Mouse (Mus musculus): ENCODE results near the gene Rapgef3. TPM values are rescaled to one million over a fixed set of nuclear protein-coding genes. Genes with fewer than 3 reads are reported as not detected.
A peak's percentile ranks its signal among the peaks of the same experiment; 100 is the strongest.

Gene Rapgef3
- polyA plus RNA-seq, 1 experiment: 2.3 TPM

DNA sequence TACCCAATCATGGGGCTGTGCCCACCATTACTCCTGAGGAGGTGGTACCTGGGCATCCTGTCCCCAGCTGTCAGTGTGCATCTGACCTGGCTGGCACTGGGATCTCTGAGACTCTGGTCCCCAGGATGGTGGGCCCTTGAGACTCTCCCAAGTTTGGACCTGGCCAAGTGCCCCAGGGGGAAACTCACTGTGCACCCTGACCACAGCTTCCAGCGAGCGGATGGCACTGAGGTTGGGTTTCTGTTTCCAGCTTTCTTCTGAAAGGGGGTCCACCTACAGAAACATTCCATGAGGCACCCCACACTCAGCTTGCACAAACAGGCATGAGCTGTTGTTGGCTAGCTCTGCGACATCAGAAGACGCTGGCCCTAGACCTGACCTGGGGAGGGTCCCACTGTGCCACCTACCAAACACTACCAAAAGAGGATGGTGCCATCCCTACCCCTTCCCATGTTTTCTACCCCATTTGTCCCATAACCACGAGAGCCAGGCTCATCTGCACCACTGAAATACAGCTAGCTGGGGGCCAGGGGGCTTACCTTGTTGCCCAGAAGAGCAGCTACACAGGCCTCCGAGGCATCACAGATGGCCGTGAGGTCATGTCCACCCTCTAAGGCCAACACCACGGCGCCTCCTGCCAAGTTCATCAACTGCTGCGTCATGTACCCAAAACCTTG, 27.9 kb upstream of the Rapgef3 start:
- Histone ChIP-seq H3K27me3 (replicated peaks) (no peaks in the 10 kb centered on the region), H3K36me3 (replicated peaks; ENCODE audit: low read length) (peaks cover 98% of the 10 kb centered on the region), H3K4me3 (replicated peaks) (no peak overlapping the region), H3K9me3 (no peaks in the 10 kb centered on the region), H3K4me1 (peaks cover 47% of the 10 kb centered on the region)
- no peak for TF ChIP-seq FLI1 (IDR thresholded peaks at IDR 0.05; ENCODE audit: low read length)
- no peak for TF ChIP-seq GATA1 (IDR thresholded peaks at IDR 0.05; ENCODE audit: borderline replicate concordance, low read length)

DNA sequence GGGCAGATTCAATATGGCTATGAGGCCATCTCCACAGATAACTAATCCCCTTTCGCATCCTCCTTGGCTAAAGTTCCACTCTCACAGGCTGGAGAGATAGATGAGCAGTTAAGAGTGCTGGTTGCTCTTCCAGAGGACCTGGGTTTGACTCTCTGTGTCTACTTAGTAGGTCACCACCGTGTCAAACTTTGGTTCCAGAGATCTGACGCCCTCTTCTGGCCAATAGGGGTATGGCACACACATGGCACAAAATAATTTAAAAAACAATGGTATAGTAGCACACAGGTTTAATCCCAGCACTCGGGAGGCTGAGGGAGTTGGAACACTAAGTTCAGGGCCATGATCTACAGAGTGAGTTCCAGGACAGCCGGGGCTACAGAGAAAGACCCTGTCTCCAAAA, 26.5 kb upstream of the Rapgef3 start:
- H3K27me3 ChIP-seq (replicated peaks): no peaks in the 10 kb centered on the region
- peaks cover 97% of the 10 kb centered on the region for H3K36me3 ChIP-seq (replicated peaks; ENCODE audit: low read length)
- no peak for TF ChIP-seq FLI1 (IDR thresholded peaks at IDR 0.05; ENCODE audit: low read length)
- no peak for TF ChIP-seq GATA1 (IDR thresholded peaks at IDR 0.05; ENCODE audit: borderline replicate concordance, low read length)
- H3K9me3 ChIP-seq: no peaks in the 10 kb centered on the region
- H3K4me1 ChIP-seq: peaks cover 53% of the 10 kb centered on the region
- H3K4me3 ChIP-seq (replicated peaks): no peak overlapping the region

DNA sequence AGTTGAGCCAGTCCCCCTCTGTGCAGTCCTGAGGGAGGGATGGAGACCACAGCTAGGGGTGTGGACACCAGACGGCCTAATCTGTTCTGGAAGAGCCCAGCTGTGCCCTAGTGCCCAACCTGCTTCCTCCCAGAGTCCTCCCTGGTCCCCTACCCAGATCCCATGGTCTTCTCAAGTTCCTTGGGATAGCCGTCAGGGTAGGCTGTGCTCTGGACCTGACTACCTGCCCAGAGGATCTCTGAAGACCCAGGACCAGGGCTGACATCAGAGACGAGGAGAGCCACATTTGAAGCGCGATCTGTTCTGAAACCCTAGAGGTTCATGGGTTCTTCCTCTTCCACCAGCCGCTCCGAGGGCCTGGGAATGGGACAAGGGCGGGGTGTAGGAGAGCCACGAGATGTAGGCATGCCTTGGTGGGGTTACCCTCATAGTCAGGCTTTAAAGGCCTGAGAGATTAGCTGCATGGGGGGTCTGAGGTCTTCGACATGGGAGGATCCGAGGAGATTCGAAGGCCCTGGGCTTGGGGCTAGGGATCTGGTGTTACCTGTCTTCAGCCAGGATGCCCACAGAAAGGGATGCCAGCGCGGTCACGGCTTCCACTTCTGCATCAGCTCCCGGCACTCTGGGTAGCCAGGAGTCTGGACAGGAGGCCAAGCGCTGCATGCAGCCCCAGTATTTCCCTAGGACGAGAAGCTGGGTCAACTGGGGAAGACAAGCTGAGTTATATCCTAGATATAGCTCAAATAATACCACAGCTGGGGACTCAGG, 25.8 kb upstream of the Rapgef3 start:
- Histone ChIP-seq H3K36me3 (replicated peaks; ENCODE audit: low read length) (peaks cover 98% of the 10 kb centered on the region), H3K4me1 (peaks cover 53% of the 10 kb centered on the region)

DNA sequence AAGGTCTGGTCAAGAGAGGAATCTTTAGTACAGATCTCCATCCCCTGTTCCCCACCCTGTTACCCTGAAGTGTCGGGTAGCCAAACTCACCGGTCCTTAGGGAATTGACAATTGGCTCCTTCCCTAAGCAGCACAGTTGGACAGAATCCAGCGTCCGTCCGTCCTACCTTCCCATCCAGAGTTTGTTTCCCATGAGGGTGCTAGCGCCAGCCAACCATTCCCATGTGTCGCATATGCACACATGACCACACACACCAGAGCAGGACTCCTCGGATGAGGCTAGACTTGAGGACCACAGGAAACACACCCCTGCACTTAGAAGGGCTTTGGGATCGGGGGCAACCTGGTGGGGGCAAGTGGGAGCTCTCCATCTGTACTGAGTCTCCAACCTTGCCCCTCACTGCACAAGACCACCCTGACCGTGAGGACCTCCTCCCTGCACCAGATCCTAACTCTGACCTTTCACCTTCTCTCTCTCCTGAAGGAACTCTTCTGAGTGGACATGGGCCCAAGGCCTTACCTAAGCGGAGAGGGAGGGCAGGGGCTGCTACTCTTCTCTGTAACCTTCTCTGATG, 23.4 kb upstream of the Rapgef3 start:
- H3K27me3 ChIP-seq (replicated peaks): no peaks in the 10 kb centered on the region
- peaks cover 69% of the 10 kb centered on the region for H3K4me1 ChIP-seq
- no peak overlapping the region for H3K4me3 ChIP-seq (replicated peaks)
- H3K9me3 ChIP-seq: no peaks in the 10 kb centered on the region
- peaks cover 83% of the 10 kb centered on the region for H3K36me3 ChIP-seq (replicated peaks; ENCODE audit: low read length)
- no peak for TF ChIP-seq GATA1 (IDR thresholded peaks at IDR 0.05; ENCODE audit: borderline replicate concordance, low read length)
- no peak for TF ChIP-seq FLI1 (IDR thresholded peaks at IDR 0.05; ENCODE audit: low read length)

More for the DNA sequence above, 25.8 kb upstream of the Rapgef3 start:
- H3K27me3 ChIP-seq (replicated peaks): no peaks in the 10 kb centered on the region
- no peaks in the 10 kb centered on the region for H3K9me3 ChIP-seq
- TF ChIP-seq GATA1 (IDR thresholded peaks at IDR 0.05; ENCODE audit: borderline replicate concordance, low read length) (no peak), FLI1 (IDR thresholded peaks at IDR 0.05; ENCODE audit: low read length) (no peak)
- H3K4me3 ChIP-seq (replicated peaks): no peak overlapping the region

DNA sequence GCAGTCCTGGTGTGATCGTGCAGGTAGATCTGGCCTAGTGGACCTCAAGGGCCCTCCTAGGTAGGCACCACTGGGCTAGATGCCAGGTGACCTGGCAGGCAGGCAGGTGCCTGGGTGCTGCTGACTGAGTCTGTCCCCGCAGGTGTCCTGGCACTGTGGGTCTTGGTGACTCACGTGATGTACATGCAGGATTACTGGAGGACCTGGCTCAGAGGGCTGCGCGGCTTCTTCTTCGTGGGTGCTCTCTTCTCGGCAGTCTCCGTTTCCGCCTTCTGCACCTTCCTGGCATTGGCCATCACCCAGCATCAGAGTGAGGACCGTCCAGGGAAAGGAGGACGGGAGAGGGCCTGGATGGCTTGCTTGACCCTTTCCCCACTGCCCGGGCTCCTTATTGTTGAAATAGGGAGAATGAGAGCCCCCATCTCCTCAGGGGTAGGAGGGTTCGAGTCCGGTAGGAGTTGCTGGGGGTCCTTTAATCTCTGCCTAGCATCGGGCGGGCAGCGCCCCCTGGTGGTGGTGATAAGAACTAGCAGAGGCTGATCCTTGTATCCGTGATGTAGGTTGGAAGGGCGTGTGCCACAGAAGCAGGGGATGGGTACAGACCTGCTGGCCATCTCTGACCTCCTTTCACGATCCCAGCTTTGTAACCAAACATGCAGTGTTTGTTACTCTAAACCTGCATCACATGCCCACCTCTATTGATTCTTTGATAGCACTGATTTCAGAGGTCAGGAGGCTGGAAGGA, 22.2 kb upstream of the Rapgef3 start:
- Histone ChIP-seq H3K27me3 (replicated peaks) (no peaks in the 10 kb centered on the region), H3K4me1 (peaks cover 81% of the 10 kb centered on the region), H3K9me3 (no peaks in the 10 kb centered on the region), H3K36me3 (replicated peaks; ENCODE audit: low read length) (peaks cover 71% of the 10 kb centered on the region), H3K4me3 (replicated peaks) (peak overlapping the region; percentile 29)
- TF ChIP-seq GATA1 (IDR thresholded peaks at IDR 0.05; ENCODE audit: borderline replicate concordance, low read length) (no peak), FLI1 (IDR thresholded peaks at IDR 0.05; ENCODE audit: low read length) (no peak)

DNA sequence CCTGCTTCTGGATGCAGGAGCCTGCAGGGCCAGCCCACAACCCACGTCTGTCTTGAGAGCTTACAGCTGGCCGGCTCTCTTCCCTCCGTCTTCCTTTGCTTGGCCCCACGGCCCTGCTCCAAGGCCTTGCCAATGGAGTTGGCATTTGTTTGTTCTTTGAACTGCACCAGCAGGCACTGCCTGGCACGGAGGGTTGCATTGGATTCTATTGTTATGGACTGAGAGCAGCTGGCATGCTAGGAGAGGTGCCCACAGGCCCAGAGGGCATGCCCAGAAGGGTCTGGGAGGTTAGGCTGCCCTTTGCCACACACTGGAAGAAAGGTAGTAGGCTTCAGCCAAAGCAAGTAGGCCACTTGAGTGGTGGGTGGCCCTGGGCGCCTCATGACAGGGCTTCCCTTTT, 21.0 kb upstream of the Rapgef3 start:
- H3K36me3 ChIP-seq (replicated peaks; ENCODE audit: low read length): peaks cover 59% of the 10 kb centered on the region
- no peaks in the 10 kb centered on the region for H3K27me3 ChIP-seq (replicated peaks)
- TF ChIP-seq GATA1 (IDR thresholded peaks at IDR 0.05; ENCODE audit: borderline replicate concordance, low read length) (no peak), FLI1 (IDR thresholded peaks at IDR 0.05; ENCODE audit: low read length) (no peak)
- peak overlapping the region; percentile 42 for H3K4me3 ChIP-seq (replicated peaks)
- H3K9me3 ChIP-seq: no peaks in the 10 kb centered on the region
- H3K4me1 ChIP-seq: peaks cover 81% of the 10 kb centered on the region

DNA sequence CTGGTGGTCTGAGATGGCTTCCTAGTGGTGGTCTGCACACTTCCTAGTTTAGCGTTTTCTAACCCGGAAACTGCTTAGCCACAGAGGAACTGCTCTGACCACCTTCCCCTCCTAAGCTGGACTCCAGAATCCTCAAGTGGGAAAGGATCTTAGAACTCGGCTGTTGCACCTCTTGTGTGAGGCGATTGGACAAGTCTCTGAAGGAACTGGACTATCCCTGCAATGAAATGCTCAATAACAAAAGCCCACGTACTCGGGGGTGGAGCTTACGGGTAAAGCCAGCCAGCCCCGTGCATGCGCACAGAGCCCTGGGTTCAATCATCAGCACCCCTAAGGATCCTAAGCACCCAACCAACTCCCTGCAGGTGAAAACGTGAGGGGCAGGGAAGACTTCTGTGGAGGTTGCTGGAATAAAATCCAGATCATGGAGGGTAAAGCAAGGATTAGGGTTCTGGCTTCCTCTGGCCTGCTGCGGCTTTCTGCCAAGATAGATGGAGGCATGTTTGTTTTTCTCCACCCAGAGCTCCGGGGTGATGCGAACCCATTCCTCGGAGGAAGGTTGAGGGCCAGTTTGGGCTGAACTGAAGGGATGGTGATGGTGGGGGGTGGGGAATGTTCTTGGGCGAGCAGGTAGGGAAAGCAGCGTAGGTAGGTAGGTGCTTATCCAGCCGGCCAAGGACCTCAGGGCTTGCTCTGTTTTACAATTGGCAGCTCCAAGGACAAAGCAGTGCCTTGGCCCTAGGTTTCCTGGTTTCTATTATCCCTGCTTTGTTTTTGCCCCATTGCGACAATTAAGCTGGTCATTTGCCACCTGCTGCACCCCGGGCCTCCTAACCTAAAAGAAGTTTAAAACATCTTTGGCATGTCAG, 20.3 kb upstream of the Rapgef3 start:
- Histone ChIP-seq H3K9me3 (no peaks in the 10 kb centered on the region), H3K27me3 (replicated peaks) (no peaks in the 10 kb centered on the region), H3K4me1 (peaks cover 76% of the 10 kb centered on the region), H3K36me3 (replicated peaks; ENCODE audit: low read length) (peaks cover 52% of the 10 kb centered on the region), H3K4me3 (replicated peaks) (peak overlapping the region; percentile 98)
- TF ChIP-seq FLI1 (IDR thresholded peaks at IDR 0.05; ENCODE audit: low read length) (no peak), GATA1 (IDR thresholded peaks at IDR 0.05; ENCODE audit: borderline replicate concordance, low read length) (no peak)

DNA sequence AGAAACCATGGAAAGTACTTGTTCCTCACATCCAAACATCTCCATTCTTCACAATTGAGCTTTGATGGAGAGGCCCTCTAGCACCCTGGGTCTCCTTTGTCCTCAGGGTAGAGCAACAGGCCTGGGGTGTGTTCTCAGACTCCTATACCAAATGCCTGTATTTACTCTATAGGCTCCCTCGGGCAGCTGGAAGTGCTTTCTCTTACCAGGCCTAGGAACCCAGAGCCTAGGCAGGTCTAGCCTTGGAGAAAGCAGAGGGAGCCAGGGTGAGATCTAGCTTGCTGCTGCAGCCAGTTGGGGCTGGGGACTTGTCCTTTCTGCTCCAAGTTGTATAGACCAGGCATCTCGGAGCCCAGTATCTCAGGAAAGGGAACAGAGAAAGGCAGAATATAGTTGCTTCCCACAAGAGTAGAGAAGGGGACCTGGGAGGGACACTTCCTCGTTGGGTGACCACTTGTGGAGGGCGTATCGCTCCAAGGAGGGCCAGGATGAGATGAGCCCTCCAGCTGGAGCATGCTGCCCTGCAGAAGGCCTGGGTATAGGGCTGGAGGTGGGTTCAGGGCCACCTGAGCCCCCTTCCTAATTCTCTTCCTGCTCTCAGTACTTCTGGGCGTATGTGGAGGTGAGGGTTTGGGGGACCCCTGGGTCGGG, 19.5 kb upstream of the Rapgef3 start:
- Histone ChIP-seq H3K36me3 (replicated peaks; ENCODE audit: low read length) (peaks cover 44% of the 10 kb centered on the region), H3K9me3 (no peaks in the 10 kb centered on the region), H3K4me3 (replicated peaks) (peak overlapping the region; percentile 98)

More for the DNA sequence above, 19.5 kb upstream of the Rapgef3 start:
- Histone ChIP-seq H3K4me1 (peaks cover 76% of the 10 kb centered on the region), H3K27me3 (replicated peaks) (no peaks in the 10 kb centered on the region)
- TF ChIP-seq FLI1 (IDR thresholded peaks at IDR 0.05; ENCODE audit: low read length) (no peak), GATA1 (IDR thresholded peaks at IDR 0.05; ENCODE audit: borderline replicate concordance, low read length) (no peak)
